Mouse (Mus musculus): ENCODE results near the gene Edaradd.

Edaradd gene

GRCm38 (mm10) chr13:12460881-12461729 is 59.1 kb downstream of the Edaradd start:
- DNase-seq (ENCODE audit: low spot score in 2 of 2): peak; percentile 95 to 97

GRCm38 (mm10) chr13:12460443-12460842 is 59.8 kb downstream of the Edaradd start:
- DNase-seq (ENCODE audit: low spot score in 2 of 2): peak; percentile 73 to 74

DNA sequence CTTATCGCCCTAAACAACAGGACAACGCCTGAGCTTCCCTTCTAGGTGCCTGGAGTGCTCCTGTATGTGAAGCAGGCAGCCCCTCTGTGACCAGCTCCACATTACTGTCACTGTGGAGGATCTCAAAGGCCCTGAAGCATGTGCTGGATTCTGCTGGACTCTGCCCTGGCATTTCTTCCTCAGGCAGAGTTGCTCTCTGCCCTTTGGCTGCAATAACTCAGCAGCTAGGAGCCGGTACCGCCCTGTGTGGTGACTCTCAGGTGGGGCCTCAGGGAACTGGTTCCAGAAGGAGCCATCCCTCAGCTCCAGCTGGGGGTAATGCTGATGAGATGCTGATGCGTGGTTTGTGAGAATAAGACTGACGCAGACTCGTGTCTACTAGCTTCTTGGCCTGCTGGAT is 63.5 kb downstream of the Edaradd start:
- DNase-seq (ENCODE audit: low spot score in 2 of 2): no peak

DNA sequence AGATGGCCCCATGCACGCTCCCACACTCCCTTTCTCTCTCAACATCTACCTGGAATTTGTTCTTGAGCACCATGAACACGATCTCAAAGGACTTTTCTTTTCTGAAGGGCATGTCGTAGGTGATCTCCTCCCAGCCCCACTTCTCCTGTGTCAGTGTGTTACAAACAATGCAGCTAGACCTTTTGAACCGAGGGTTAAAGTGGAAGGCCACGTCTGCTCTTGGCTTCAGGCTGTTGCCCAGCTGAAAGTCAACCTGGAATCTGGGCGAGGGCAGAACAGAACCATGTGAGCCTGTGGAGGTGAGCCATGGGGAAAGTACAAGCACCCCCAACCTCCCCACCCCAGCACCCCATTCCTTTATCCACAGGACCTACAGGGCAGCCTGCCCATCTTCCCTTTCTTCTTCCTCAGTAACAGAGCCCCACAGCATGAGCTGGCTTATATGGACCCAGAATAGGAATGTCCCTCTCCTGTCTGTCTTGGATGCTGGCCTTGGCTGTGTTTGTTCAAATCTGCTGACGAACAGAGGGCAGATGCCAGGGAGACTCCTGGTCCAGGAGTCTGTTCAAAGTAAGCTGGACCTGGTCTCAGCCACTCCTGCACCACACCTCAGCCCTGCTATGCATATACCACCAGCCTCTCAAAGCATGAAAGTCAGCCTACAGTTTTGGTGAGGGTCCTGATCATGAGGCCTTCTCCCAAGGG is 65.4 kb downstream of the Edaradd start:
- DNase-seq (ENCODE audit: low spot score in 2 of 2): no peak

DNA sequence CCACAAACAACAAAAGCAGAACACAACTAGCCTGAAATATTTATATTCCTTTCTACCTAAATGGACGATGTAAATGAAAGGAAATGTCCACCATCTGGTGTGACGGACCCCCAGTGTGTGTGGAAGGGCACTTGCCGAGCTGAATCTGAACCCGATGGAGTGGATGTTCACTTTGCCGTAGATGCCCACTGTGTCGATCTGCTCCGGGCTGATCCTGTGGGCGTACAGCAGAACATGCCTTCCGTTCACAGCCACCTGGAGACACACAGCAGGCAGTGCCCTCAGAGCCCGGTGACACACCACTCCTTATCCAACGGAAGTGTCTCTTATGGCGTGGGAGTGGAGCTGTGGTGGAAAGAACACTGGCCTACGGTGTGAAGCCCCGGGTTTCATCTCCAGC is 67.1 kb downstream of the Edaradd start:
- no peak for DNase-seq (ENCODE audit: low spot score in 2 of 2)

- DNase-seq (ENCODE audit: low spot score in 2 of 2): no peak
These were observed 78.1 kb downstream of the Edaradd start for GRCm38 (mm10) chr13:12442008-12442587.

DNA sequence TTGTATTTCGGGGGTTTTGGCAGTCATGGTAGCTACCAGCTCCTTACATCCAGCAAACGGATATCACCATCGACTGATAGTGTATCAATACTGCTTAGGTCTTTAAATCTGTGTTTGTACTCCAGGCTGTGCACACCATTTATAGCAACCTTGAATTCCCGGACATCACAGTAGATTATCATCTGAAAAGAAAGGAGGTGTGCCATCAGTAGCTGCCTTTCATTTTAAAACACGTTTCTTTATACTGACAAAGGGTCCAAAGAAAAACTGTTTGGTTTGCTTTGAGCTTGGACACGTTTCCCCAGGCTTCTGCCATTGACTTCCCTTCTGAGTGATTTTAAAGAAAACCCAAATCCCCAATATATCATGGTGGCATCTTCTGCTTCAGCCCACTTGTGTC is 79.4 kb downstream of the Edaradd start:
- DNase-seq (ENCODE audit: low spot score in 2 of 2): no peak

DNA sequence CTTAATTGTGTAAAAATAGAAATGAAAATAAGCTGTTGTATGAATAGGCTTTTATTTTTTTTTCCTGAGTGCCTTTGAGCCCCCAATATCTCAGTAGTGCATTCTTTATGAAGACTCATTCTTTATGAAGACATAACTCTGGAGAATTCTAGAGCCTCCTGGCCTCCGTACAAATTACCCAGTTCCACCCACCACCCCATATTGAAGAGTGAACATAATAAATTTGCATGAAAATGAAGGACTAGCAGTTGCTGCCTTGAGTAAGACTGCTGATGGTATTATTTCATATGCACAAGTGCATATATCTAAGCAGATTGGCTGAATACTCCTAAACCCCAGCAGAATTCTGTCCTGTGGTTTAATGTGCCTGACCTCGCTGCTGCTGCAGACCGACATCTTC is 80.7 kb downstream of the Edaradd start:
- no peak for DNase-seq (ENCODE audit: low spot score in 2 of 2)

- DNase-seq (ENCODE audit: low spot score in 2 of 2): no peak
These were observed 86.4 kb downstream of the Edaradd start for GRCm38 (mm10) chr13:12433843-12434242.

GRCm38 (mm10) chr13:12428556-12428955 is 91.7 kb downstream of the Edaradd start:
- no peak for DNase-seq (ENCODE audit: low spot score in 2 of 2)

Data from spleen, postnatal 4 days (tissue).